Mouse (Mus musculus): Measurements from ENCODE around the gene Asb4.

- TF ChIP-seq POLR2A (IDR thresholded peaks at IDR 0.05; ENCODE audit: extremely low read depth, insufficient read depth, low read length) (no peak), CTCF (IDR thresholded peaks at IDR 0.05; ENCODE audit: low read depth, low read length) (no peak)
Measured at GRCm38 (mm10) chr6:5383336-5384177, at the start of gene Asb4.
